Mouse (Mus musculus) heart, embryonic 14.5 days (tissue): ENCODE data around the gene Zc2hc1c. TPM values are rescaled to one million over a fixed set of nuclear protein-coding genes. Genes with fewer than 3 reads are reported as not detected.
"Not testable (repeated sequence)": the region's sequence is repeated elsewhere in the genome, so short reads cannot be mapped to it uniquely, and the experiment has no call there.

ENCODE experiments used
- ATAC-seq: fragments of 200-750 bp; cut with Nextera tagmentation; 2 replicates; pipeline ENCODE4 v1.8.0; 2017; ENCODE audit warnings: low read depth, moderate TSS enrichment; ENCODE audit not compliant: insufficient number of reproducible peaks, insufficient read depth, low FRiP score
- H3K27ac ChIP-seq, 2 experiments: fragments of 200-500 bp in 1 of 2; fragments of 300-500 bp in 1 of 2; sonication (generic) in 1 of 2; replicated peaks in 1 of 2; 2 replicates each; pipeline ENCODE4 v1.5.1; 2012 to 2014; ENCODE audit warnings: low read depth in 2 of 2, low read length in 2 of 2, control low read depth in 1 of 2, mild to moderate bottlenecking in 1 of 2, mixed read lengths in 1 of 2; ENCODE audit not compliant: control insufficient read depth in 1 of 2, insufficient read depth in 1 of 2
- H3K27me3 ChIP-seq: fragments of 300-500 bp; sonication (generic); 2 replicates; pipeline ENCODE4 v1.6.1; 2014; ENCODE audit warnings: mild to moderate bottlenecking, low read length, control low read depth; ENCODE audit not compliant: control insufficient read depth, insufficient read depth
- H3K36me3 ChIP-seq: fragments of 300-500 bp; sonication (generic); 2 replicates; pipeline ENCODE4 v1.6.1; 2014; ENCODE audit warnings: mild to moderate bottlenecking, control low read depth, low read length, mixed read lengths; ENCODE audit not compliant: control insufficient read depth, insufficient read depth
- H3K4me1 ChIP-seq, 2 experiments: fragments of 200-500 bp in 1 of 2; fragments of 300-500 bp in 1 of 2; sonication (generic) in 1 of 2; 2 replicates each; pipeline ENCODE4 v1.6.1; 2012 to 2014; ENCODE audit warnings: low read length in 2 of 2, control low read depth in 1 of 2, mixed read lengths in 1 of 2; ENCODE audit not compliant: control insufficient read depth in 2 of 2, insufficient read depth in 2 of 2
- H3K4me2 ChIP-seq: fragments of 300-500 bp; sonication (generic); 2 replicates; pipeline ENCODE4 v1.6.1; 2014; ENCODE audit warnings: mild to moderate bottlenecking, low read length
- H3K4me3 ChIP-seq, 2 experiments: fragments of 200-500 bp in 1 of 2; fragments of 300-500 bp in 1 of 2; sonication (generic) in 1 of 2; 2 replicates each; pipeline ENCODE4 v1.5.1; 2012 to 2014; ENCODE audit warnings: low read length in 2 of 2, mild to moderate bottlenecking in 2 of 2, control low read depth in 1 of 2, low read depth in 1 of 2, moderate library complexity in 1 of 2; ENCODE audit not compliant: control insufficient read depth in 1 of 2, insufficient read depth in 1 of 2
- H3K9ac ChIP-seq: fragments of 300-500 bp; sonication (generic); 2 replicates; pipeline ENCODE4 v1.6.1; 2014; ENCODE audit warnings: mild to moderate bottlenecking, low read length
- H3K9me3 ChIP-seq: fragments of 300-500 bp; sonication (generic); 2 replicates; pipeline ENCODE4 v1.6.1; 2016; ENCODE audit warnings: low read length, control low read depth; ENCODE audit not compliant: control insufficient read depth
- WGBS: fragments of 180-500 bp; shearing (Covaris S2); extraction: QIAGEN DNeasy Blood & Tissue Kit; methylation state at CpG from one replicate; pipeline ENCODE4 v1.1.7; 2014; 5-methylcytosine and 5-hydroxymethylcytosine counted together
- polyA plus RNA-seq: library from polyadenylated mRNA; unstranded; fragments of >200 nt; fragmentation: Nextera tagmentation; extraction: Ambion mirVana; gene quantifications from 2 replicates; pipeline ENCODE4 v1.2.1, GENCODE M21; 2014

Gene Zc2hc1c
- polyA plus RNA-seq, 1 experiment from 2014 or later = 1.1 TPM

DNA sequence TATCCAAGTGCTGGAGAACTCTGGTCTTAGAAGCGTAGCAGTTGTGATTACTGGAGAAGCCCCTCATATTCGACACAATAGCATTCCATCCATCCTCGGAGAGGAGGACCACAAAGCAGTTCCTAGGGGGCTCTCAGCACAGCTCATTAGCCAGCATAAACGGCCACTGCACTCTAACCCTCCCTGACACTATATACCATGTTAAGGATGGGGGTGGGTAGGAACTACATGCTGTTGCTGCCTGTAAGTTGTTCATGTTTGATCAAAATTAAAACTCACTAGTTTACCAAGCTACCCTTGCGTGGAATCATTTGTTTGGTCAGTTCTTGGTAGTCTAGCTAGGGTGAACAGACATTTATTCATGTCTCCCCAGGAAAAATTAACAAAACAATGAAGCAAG lies 12.1 kb upstream of the Zc2hc1c start:
- H3K9me3 ChIP-seq = peaks cover 3% of the 10 kb centered on the region; the same call in 1 of the 2 replicates
- no peak overlapping the region for H3K9ac ChIP-seq
- ATAC-seq = no peak
- peaks cover 4 to 6% of the 10 kb centered on the region in 2 experiments for H3K4me1 ChIP-seq
- no peaks in the 10 kb centered on the region for H3K27me3 ChIP-seq
- H3K4me2 ChIP-seq = no peak overlapping the region
- no peak overlapping the region for H3K4me3 ChIP-seq
- H3K27ac ChIP-seq = no peak overlapping the region
- H3K36me3 ChIP-seq = peaks cover 30% of the 10 kb centered on the region
- 77% methylated on average over 5 of the region's 5 CpGs for WGBS

DNA sequence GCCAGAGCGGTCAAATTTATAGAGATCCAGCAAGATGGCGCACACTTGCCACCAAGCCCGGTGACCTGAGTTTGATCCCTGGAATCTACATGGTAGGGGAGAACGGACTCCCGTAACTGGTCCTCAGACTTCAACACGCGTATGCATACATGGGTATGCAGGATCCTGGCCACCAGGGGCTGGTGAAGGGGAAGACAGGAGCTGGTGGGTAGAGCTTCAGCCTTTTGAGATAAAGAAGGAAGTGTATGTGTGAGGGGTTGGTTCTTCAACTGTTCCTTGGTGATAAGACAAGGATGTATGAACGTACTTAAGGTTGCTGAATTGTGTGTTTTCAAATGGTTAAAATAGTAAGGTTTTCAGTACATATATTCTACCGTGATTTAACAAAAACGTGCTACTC lies 9.5 kb upstream of the Zc2hc1c start:
- no peak overlapping the region for H3K4me3 ChIP-seq
- H3K9me3 ChIP-seq = peaks cover 3% of the 10 kb centered on the region; the same call in 1 of the 2 replicates
- 92% methylated on average over 10 of the region's 10 CpGs for WGBS
- H3K36me3 ChIP-seq = peaks cover 30% of the 10 kb centered on the region
- no peak overlapping the region for H3K9ac ChIP-seq
- no peak overlapping the region for H3K27ac ChIP-seq
- no peaks in the 10 kb centered on the region for H3K27me3 ChIP-seq
- no peak overlapping the region for H3K4me2 ChIP-seq
- peaks cover 2 to 6% of the 10 kb centered on the region in 2 experiments for H3K4me1 ChIP-seq
- no peak for ATAC-seq

- Histone ChIP-seq H3K27me3 (no peaks in the 10 kb centered on the region), H3K4me3 (peak overlapping the region; percentile 79 to 88), H3K4me2 (peak overlapping the region; percentile 92), H3K4me1 (peaks cover 2 to 6% of the 10 kb centered on the region in 2 experiments), H3K9me3 (peaks cover 2% of the 10 kb centered on the region; the same call in 1 of the 2 replicates), H3K9ac (peak overlapping the region; percentile 91), H3K36me3 (peaks cover 30% of the 10 kb centered on the region), H3K27ac (peak overlapping the region in 1 of 2 experiments; percentile 61; a peak in 3 of 4 replicates)
- ATAC-seq = peak; percentile 42; the same call in 1 of the 2 replicates
- 7% methylated on average over 10 of the region's 10 CpGs for WGBS
Measured at GRCm38 (mm10) chr12:85279396-85280080, 8.9 kb upstream of the Zc2hc1c start.

DNA sequence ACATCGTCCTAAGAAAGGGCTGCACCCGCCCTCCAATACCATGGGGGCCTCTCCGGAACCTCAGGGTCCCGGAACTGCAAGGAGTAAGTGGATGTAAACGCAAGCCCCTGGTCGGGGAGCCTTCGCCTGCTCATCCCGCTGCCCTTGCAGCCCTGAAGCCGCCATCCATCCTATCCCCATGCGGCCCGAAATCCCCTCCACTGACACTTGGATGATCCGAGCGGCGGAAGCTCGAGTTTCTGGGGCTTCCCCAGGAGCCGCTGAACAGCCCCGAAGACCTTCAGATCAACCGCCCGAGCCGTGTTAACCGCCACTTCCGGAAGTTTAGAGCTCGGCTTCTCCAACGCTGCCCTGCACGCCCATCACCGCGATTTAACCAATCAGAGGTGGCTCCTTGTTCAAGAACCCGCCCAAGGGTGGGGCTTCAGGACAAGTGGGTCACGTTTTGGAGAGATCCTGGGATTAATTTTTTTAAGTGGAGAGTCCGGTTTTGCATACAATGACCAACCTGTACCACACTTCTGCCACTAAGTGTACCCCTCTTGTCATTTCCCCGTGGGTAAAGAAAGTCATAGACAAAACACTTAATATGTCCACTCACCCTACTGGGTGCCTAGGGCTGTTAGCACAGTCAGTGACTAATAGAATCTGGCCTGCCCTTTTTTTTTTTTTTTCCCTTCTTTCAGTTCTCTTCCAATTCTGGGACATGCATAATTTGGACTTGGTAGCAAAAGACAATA lies 8.1 kb upstream of the Zc2hc1c start:
- Histone ChIP-seq H3K27ac (peak overlapping the region; percentile 61 to 73), H3K4me1 (peaks cover 2 to 6% of the 10 kb centered on the region in 2 experiments), H3K27me3 (no peaks in the 10 kb centered on the region), H3K9ac (peak overlapping the region; percentile 91), H3K4me2 (peak overlapping the region; percentile 92), H3K9me3 (no peaks in the 10 kb centered on the region), H3K36me3 (peaks cover 23% of the 10 kb centered on the region), H3K4me3 (peak overlapping the region; percentile 79 to 88)
- 0% methylated on average over 31 of the region's 31 CpGs for WGBS
- ATAC-seq = peak; percentile 92

- Histone ChIP-seq H3K27me3 (no peaks in the 10 kb centered on the region), H3K4me3 (peak overlapping the region in 1 of 2 experiments; percentile 79; a peak in 3 of 4 replicates), H3K9ac (no peak overlapping the region), H3K36me3 (peaks cover 17% of the 10 kb centered on the region), H3K4me2 (peak overlapping the region; percentile 92), H3K4me1 (peaks cover 2 to 6% of the 10 kb centered on the region in 2 experiments), H3K9me3 (no peaks in the 10 kb centered on the region), H3K27ac (no peak overlapping the region)
- 64% methylated on average over 12 of the region's 12 CpGs for WGBS
- no peak for ATAC-seq
Measured at GRCm38 (mm10) chr12:85280845-85281651, 7.3 kb upstream of the Zc2hc1c start.

DNA sequence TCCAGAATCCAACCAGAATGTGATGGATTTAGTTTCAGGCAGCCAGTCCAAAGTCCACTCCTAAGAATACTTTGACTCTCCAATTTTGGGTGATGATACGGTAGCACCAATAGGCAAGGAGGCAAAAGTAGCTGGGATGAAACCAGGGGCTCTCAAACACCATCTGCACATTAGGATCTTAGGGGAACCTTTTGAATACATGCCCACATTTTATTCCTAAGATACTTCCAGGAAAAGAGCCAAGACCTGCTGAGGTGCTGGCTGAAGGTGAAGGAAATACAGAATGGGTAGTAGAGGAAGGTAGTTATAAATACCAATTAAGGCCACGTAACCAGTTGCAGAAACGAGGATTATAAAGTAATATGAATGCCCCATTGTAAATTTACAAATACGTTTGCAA lies 6.6 kb upstream of the Zc2hc1c start:
- not testable (repeated sequence) for H3K4me3 ChIP-seq, H3K4me1 ChIP-seq, H3K4me2 ChIP-seq, H3K27ac ChIP-seq, H3K27me3 ChIP-seq, H3K9ac ChIP-seq, ATAC-seq, H3K9me3 ChIP-seq
- WGBS = 88% methylated on average over 1 of the region's 4 CpGs
- peaks cover 11% of the 10 kb centered on the region for H3K36me3 ChIP-seq

- no peak for ATAC-seq
- Histone ChIP-seq H3K27ac (no peak overlapping the region), H3K4me1 (peaks cover 12 to 13% of the 10 kb centered on the region in 2 experiments), H3K9me3 (peaks cover 3% of the 10 kb centered on the region; the same call in 1 of the 2 replicates), H3K4me2 (no peak overlapping the region), H3K36me3 (no peaks in the 10 kb centered on the region), H3K4me3 (no peak overlapping the region), H3K9ac (no peak overlapping the region), H3K27me3 (no peaks in the 10 kb centered on the region)
- 71% methylated on average over 8 of the region's 8 CpGs for WGBS
Measured at GRCm38 (mm10) chr12:85284331-85284730, 4.1 kb upstream of the Zc2hc1c start.
